Mouse (Mus musculus): ENCODE results near the gene Gm20388. TPM values are rescaled to one million over a fixed set of nuclear protein-coding genes. Genes with fewer than 3 reads are reported as not detected.

Gene Gm20388
- total RNA-seq, 2 experiments from 2014 or later: 1.9 to 2.0 TPM

DNA sequence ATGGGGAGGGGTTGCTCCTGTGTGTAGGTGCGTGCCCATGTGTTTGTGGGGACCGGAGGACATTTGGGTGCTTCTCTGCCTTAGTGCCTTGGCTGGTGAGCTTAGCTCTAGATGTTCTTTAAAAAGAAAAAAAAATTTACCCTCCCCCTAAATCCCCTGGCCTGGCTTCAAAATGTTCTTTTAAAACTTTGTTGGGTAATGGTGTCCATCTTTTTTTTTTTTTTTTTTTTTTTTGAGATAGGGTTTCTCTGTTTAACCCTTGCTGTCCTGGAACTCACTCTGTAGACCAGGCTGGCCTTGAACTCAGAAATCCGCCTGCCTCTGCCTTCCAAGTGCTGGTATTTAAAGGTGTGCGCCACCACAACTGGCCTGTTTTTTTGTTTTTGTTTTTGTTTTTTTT is 4.7 kb downstream of the Gm20388 start:
- DNase-seq: no peak

DNA sequence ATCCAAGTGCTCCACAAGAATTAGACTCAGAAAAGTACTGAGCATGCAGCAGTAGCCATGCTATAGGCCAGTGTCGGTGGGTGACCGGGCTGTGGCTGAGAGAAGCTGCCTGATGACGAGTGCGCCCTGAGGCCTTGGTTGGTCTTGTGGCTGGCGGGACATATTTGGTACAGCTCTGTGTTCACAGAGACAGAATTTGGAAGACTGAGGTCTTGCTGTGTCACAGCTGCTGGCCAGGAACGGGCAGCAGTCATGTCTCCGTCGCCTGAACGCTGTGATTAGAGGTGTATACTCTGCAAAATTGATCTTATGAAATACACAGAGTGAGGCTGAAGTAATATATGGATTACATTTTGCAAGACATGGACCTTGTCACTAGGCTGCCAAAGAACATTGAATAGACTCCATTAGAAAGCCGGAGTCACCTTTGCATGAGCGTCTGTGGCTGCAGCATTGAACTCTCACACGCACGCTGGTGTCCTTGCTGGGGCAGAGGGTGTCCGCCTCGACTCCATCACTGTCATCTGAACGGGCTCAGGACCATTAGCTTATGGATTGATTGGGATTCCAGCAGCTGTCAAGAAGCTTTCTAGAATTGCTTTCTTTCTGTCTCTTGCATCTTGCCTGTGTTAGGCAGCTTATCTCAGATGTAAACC is 5.7 kb downstream of the Gm20388 start:
- peak; percentile 35 for DNase-seq

DNA sequence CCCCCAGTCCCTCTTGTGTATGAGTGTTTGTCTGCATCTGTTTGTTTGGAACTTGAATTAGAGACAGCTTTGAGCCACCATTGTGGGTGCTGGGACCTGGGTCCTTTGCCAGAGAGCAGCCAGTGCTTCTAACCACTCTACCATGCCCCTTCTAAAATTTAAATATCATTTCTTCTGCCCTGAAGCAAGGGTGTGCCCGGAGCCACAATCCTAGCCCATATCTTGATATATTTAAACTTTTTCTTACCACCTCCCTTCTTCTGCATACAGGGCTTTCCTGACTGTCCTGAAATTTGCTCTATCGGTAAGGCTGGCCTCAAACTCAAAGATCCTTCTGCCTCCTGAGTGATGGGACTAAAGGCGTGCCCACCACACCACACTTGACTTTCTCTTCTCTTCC is 6.8 kb downstream of the Gm20388 start:
- no peak for DNase-seq

DNA sequence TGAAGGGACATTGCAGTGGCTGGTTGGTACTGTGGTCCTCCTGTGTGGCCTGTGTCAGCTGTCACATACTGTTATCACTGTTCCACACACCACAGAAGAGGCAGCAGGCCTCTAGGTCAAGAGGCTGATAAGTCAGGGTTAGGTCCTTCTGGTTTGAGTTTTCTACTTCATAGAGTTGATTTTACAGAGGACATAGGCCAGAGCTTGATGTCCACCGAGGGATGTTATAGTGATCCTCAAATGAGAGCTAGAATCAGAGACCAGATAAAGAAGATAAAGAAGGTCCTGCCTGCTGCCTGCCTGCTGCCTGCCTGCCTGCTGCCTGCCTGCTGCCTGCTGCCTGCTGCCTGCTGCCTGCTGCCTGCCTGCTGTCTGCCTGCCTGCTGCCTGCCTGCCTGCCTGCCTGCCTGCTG is 7.5 kb downstream of the Gm20388 start:
- DNase-seq: no peak

DNA sequence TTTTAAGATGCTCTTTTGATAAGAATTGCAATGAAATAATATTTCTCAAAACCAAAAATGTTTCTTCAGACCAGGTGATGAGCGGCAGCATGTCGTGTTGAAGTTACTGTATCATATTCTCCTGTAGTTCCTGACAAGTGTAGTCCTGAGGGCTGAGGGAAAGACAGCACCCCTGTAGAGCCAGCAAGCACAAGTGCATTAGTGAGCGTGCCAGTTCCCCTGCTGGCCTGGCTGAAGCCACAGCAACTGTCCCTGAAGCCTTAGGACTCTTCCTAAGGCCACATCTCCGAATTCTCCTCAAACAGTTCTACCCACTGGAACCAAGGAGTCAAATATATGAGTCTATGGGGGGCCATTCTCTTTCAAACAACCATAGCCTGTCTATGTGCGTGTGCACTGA is 12.6 kb downstream of the Gm20388 start:
- no peak for DNase-seq

DNA sequence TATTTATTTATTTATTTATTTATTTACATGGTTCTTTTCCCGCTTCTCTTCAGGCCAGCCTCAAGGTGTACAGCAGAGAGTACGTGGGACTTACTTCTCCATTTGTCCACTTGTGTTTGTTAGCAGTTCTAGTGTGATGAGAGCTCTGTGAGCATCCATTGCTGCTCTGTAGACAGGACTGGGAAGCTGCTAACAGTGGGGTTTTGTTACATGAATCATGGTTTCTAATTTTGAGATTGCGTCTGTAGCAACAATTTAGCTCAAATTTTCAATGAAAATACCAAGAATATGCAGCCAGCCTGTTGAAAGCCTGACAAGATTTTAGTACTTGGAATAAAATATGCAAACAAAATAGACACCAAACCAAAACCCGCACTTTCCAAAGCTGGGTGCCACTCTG is 14.8 kb downstream of the Gm20388 start:
- no peak for DNase-seq

DNA sequence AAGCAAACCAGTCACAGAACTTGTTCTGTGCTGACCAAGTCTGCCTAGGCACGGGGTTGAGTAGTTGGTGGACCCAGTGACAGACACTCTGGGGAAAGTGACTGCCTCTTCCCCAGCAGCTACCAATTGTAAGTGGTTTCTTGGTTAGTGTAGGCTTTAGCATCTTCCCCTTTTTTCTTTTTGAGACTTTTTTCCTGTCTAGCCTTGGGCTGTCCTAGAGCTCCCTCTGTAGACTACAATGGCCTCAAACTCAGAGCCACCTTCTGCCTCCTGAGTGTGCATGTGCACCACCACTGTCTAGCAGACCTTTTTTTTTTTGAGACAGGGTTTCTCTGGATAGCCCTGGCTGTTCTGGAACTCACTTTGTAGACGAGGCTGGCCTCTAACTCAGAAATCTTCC is 15.8 kb downstream of the Gm20388 start:
- DNase-seq: no peak

DNA sequence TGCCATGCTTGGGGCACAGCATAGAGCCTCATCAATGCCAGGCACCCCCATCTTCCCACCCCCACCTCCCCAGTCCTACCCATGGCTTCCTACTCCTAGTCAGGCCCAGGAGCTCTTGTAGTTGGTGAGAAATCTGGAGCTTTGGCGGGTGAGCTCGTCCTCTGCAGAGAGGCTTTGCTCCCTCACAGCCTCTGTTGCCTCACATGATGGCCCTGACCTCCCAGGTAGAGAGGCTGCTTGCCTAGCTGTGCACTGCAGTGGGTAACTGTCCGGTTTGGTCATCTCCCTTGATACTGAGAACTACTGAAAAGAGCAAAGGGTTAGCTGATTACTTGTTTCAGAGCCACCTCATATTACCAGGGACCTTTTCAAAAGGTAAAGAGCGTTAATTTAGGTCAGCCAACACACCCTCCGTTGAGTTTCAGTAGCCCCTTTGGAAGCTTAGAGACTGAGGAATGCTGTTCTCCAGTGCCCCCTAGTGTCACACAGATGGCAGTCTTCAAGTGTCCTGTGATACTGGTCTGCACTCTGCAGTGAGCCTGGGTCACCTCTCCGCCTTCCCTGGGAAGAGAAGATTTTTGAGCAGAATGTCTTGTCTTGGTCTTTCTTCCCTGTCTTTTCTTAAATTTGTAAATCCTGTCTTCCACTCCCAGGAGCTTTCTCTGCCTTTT is 16.9 kb downstream of the Gm20388 start:
- peak; percentile 62 for DNase-seq

DNA sequence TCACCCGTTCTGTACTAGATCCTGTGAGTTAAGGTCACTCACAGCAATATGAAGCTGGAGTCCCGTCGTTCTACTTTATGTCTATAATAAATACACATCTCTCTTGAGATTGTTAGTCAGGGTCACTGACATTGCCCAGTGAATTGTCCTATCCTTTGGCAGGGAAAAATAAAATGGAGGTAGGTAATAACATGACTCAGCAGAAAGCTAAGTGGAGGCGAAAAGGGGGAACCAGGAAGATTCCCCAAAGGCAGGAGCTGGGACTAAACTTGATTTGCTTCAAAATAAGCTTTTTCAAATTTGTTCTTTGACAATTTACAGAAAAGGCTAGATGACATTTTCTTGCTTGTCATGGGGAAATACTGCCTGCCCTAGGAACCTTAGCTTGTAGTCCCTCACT is 20.7 kb downstream of the Gm20388 start:
- no peak for DNase-seq

DNA sequence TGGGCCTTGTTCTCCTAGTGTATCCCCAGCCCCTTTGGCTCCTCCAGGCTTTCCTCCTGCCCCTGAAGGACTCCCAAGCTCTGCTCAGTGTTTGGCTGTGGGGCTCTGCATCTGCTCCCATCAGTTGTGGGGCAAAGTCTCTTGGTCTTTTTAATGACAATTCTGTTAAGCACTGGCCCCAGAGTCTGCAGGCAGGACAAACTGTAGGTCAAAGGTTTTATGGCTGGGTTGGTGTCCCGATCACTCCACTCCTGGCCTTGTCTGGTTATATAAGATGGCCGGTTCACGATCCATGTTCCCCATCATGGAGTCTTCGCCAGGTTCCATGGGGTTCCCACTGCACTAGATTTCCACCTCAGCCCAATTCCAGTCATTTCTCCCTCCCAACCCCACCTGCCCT is 23.0 kb downstream of the Gm20388 start:
- DNase-seq: no peak

DNA sequence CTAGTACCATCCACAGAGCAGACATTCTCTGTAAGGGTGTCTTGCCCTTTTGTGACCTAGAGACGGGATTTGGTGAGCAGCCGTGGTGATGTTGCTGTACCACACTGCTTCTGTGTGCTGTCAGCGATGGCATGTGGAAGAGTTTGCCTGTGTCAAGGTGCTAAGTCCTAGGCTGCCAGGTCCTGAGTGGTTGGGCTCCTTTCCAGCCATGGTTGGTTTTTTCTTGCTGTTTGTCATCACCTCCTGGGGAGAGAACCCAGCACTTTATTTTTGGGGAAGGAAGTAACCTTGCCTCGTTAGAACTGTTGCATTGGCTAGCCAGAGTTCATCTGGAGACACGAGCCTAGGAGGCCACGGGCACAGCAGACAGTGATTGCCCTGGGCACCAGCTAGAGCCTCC is 24.9 kb downstream of the Gm20388 start:
- no peak for DNase-seq

DNA sequence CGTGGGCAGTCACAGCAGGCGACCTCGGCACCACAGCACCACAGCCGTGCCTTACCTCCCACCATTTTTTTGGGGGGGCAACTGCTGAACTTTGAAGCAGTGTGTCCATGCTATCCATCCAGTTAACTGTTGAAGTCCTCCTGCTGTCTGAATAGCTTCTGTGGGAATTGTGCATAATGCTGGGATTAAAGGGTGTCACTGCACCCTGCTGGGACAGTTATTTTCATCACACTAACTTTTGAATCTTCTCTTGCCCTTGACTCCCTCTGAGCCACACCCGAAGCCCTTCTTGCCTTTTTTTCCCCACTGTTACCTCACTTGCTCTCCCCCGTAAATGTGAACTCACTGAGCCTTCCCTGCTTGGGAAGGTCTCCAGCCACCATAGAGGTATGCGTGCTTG is 27.8 kb downstream of the Gm20388 start:
- no peak for DNase-seq

DNA sequence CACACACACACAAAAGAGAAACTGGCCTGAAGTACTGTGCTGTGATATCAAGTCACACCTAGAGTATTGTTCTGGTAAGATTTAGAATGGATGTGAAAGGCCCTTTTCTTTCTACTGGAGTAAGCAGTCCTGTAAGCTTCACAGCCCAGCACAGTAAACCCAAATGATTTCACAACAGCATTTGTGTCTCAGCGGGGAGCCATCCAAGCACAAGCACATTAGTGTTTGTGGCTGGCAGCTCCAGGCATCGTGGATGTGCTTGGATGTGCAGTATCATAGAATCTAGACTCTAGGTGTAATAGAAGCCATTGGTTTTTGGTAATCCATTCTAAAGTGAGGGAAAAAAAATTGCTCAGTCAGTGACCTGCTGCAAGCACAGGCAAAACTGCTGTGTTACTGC is 28.7 kb downstream of the Gm20388 start:
- DNase-seq: no peak

DNA sequence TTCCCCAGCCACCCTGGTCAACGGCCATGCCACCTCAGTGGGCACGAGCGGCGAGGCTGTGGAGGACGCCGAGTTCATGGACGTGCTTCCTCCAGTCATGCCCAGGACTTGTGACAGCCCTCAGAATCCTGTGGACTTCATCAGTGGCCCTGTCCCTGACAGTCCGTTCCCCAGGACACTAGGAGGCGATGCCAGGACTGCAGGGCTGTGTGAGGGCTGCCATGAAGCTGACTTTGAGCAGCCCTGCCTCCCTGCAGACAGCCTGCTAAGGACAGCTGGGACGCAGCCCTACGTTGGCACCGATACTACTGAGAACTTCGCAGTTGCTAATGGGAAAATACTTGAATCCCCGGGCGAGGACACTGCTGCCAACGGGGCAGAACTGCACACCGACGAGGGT is 30.8 kb downstream of the Gm20388 start:
- DNase-seq: peak; percentile 35

DNA sequence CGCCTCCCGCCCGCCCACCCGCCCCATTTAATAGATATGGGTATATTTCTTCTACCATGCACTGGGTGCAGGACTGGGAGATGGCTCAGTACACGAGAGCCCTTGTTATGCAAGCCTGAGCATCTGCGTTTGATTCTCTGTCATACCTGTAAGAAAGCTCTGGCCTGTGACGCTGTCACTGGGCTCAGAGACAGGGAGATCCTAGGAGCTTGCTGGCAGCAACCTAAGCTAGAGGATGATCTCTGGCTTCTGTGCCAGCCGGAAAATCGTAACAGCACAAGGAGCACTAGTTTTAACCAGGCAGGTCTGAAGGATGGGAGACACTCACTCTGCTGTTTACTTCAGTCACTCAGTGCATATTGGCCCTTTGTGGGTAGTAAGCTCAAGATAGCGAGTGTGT is 33.0 kb downstream of the Gm20388 start:
- no peak for DNase-seq

DNA sequence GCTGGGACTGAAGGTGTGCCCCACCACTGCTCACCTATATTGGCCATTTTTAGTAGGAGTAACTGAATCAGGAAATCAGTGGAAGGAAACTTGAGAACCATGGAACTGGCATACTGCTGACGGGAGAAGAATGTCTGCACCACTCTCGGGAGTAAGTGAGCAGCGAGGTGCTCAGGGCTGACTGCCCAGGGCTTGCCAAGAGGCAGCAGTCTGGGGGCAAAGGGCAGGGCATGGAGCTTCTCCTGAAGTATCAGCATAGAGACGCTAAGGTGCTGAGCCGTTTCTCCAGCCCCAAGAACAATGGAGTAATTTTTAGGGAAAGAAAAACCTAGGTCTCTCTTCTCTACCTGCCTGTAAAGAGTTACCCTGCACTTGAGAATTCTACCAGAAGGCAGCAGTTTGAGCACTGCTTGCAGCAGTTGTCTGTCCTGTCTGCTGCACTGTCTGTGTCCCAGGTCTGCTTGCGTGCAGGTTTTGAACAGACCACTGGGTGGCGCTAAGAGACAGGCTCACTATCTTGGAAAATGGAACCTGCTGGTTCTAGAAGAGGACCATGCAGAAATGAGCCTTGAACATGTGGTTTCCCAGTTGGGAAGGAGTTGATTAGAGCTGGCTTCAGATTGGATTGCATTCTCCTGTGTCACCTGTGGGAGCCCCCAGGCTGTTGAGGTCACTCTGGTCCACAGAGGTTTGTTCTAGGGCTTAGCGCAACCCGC is 33.6 kb downstream of the Gm20388 start:
- DNase-seq: peak; percentile 87

DNA sequence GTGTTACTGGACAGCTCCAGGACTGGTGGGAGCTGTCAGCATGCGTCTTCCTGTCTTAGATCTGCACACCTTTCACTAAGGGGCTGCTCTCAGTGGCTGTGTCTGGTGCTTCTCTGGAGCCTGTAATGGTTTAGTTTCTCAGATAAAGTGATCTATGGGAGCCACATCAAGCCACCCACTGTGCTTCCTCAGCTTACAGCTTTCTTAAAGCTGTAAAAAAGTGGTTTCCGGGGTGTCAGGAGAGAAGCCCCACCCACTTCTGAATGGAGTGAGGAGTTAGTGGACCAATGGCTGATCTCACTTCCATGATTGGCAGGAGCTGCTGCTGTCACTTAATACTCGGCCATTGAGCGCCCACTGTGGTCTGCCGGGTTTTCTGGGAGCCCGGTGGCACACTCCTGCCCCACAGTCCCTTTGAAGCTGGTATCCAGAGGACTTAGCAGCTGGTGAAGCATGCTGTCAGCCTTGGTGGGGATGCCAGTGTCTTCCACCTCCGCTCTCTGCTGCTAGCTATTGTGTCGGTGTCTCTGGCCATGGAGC is 35.8 kb downstream of the Gm20388 start:
- no peak for DNase-seq

DNA sequence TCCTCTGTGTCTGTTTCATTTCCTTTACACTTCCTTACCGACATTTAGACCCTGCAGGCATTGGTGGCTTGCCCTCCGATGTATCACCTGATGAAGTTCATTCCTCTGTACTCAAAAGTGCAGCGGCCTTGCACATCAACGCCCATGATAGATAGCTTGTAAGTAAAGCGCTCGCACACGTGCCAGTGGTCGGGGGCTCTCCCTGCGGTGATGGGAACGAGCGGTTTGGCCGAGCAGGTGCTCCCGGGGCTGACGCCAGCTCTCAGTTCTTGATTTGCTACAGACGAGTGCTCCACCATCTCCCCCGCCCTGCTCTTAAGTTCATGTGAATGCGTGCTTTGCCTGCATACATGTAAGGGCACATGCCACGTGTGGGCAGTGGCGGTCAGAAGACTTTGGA is 37.0 kb downstream of the Gm20388 start:
- no peak for DNase-seq

DNA sequence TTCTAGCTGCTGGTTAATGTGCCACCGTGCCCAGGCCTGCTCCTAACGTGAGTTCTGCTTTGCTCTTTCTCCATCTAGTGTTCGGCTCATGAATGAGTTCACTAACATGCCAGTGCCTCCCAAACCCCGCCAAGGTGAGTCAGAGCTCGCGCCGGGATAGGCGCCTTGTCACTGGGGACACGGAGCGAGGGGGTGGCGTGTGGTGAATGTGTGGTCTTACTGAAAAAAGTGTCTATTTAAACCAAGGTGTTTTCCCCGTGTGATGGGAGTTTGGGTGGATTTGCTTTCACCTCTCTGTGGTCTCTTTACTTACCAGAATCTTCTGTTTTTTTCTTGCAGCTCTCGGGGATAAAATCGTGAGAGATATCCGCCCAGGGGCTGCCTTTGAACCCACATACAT is 37.7 kb downstream of the Gm20388 start:
- DNase-seq: peak; percentile 55

DNA sequence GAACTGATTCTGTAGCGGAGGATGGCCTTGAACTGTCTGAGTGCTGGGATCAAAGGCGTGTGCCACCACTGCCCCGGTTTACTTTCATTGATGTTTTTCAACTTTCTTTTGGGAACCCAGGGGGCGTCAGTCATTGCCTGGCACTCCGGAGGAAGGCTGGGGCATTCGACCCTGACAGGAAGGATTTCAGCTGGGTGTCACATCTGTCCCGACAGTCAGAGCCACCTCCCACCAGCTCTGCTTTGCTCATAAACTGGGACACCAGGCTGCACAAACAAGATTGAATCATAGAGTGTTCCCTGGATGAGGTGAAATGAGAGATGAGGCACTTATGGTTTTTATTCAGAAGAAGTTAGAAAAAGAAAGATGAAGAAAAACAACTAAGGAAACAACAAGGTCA is 41.6 kb downstream of the Gm20388 start:
- no peak for DNase-seq

DNA sequence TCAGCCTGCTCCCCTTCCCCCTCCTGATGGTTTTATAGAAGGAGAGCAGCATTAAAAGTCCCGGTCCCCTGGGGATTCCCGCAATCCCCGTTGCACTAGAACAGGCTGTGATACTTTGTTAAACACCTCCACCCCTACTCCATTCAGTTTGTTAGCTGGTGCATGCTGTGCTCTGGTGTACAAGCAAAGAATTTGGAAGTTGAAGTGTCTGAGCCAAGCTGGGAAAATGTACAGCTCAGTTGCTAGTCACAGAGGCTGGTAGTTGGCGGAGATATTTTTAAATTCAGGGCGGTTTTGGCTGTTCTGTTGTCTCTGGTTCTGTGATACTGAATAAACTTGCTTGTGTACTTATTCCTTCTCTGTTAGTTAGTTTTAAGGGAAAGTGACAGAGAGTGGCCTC is 42.1 kb downstream of the Gm20388 start:
- no peak for DNase-seq

DNA sequence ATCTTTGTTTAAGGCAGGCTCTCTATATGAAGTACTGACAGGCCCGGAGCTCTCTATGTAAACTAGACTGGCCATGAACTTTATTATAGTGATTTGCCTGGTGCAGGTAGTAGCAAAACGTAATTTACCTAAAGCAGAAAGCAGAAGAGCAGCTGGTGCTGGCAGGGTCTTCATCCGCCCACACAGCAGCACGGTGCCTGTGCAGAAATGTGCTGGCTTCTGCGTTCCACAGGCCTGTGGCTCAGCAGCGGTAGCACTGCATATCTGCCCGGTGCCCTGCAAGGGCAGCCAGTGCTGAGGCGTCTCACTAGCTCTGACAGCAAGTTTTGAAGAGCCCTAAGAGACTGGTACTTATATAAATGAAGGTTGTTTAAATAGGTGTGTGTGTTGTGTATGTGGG is 44.7 kb downstream of the Gm20388 start:
- DNase-seq: no peak

DNA sequence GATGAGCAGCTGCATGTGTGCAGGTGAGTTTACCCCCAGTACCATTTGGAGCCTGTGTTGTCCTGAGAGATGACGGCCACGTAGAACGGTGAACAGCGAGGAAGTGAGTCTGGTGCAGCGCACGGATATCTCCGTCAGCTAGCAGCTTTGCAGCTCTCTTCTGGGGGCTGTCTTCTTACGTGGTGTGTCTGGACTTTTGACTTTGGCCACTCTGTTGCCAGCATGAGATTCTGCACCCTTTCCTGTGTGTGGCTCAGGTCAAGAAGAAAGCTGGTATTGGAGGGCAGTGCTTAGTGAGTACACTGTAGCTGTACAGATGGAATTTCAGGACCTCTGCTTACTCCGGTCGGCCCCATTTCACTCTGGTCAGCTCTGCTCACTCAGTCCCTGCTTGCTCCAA is 47.4 kb downstream of the Gm20388 start:
- DNase-seq: no peak
